Mouse (Mus musculus) liver, embryonic 14.5 days (tissue): ENCODE results near the gene Cd163. TPM values are rescaled to one million over a fixed set of nuclear protein-coding genes. Genes with fewer than 3 reads are reported as not detected.

Experiments
- ATAC-seq: fragments of 200-750 bp; cut with Nextera tagmentation; 2 replicates; pipeline ENCODE4 v1.8.0; 2017; ENCODE audit warnings: moderate number of reproducible peaks, mild to moderate bottlenecking, moderate library complexity; ENCODE audit not compliant: insufficient read depth
- DNase-seq, 3 experiments: peaks; one replicate each; pipeline ENCODE4 v3.0.0-alpha.2; 2012 to 2013; ENCODE audit warnings: low read depth in 3 of 3, low spot score in 3 of 3
- H3K27ac ChIP-seq: fragments of 300-500 bp; sonication (generic); 2 replicates; pipeline ENCODE4 v1.5.1; 2014; ENCODE audit warnings: moderate library complexity, mild to moderate bottlenecking, control low read depth, inconsistent platforms
- H3K27me3 ChIP-seq: fragments of 300-500 bp; sonication (generic); 2 replicates; pipeline ENCODE4 v1.6.1; 2014; ENCODE audit warnings: mild to moderate bottlenecking, low read length, moderate library complexity; ENCODE audit not compliant: control insufficient read depth, insufficient read depth
- H3K36me3 ChIP-seq: fragments of 300-500 bp; sonication (generic); replicated peaks from 2 replicates; pipeline ENCODE4 v1.6.1; 2014; ENCODE audit warnings: low read depth; ENCODE audit not compliant: control insufficient read depth, insufficient read depth
- H3K4me1 ChIP-seq, 2 experiments: fragments of 200-500 bp in 1 of 2; fragments of 300-500 bp in 1 of 2; sonication (generic) in 1 of 2; replicated peaks; 2 replicates each; pipeline ENCODE4 v1.6.1; 2012 to 2014; ENCODE audit warnings: antibody characterized with exemption in 1 of 2, inconsistent platforms in 1 of 2, low read length in 1 of 2; ENCODE audit not compliant: control insufficient read depth in 2 of 2, insufficient read depth in 2 of 2
- H3K4me2 ChIP-seq: fragments of 300-500 bp; sonication (generic); 2 replicates; pipeline ENCODE4 v1.6.1; 2014; ENCODE audit warnings: low read depth, mild to moderate bottlenecking, control low read depth, moderate library complexity
- H3K4me3 ChIP-seq, 2 experiments: fragments of 200-500 bp in 1 of 2; fragments of 300-500 bp in 1 of 2; sonication (generic) in 1 of 2; 2 replicates each; pipeline ENCODE4 v1.5.1; 2012 to 2014; ENCODE audit warnings: low read depth in 2 of 2, low read length in 2 of 2, mild to moderate bottlenecking in 2 of 2, control low read depth in 1 of 2, inconsistent platforms in 1 of 2, moderate library complexity in 1 of 2; ENCODE audit not compliant: insufficient read depth in 1 of 2
- H3K9ac ChIP-seq: fragments of 300-500 bp; sonication (generic); replicated peaks from 2 replicates; pipeline ENCODE4 v1.6.1; 2014; ENCODE audit warnings: mild to moderate bottlenecking, control low read depth, moderate library complexity
- H3K9me3 ChIP-seq: fragments of 300-500 bp; sonication (generic); 2 replicates; pipeline ENCODE4 v1.6.1; 2016; ENCODE audit warnings: low read length, mixed read lengths; ENCODE audit not compliant: control insufficient read depth
- CTCF ChIP-seq: IDR thresholded peaks from 2 replicates; pipeline ENCODE4 v1.5.1; 2016; ENCODE audit warnings: antibody characterized with exemption, low read depth, control low read depth
- EP300 ChIP-seq: IDR thresholded peaks from 2 replicates; pipeline ENCODE4 v1.6.1; 2016; ENCODE audit warnings: antibody characterized with exemption, low read depth
- WGBS: fragments of 180-500 bp; shearing (Covaris S2); extraction: QIAGEN DNeasy Blood & Tissue Kit; methylation state at CpG from one replicate; pipeline ENCODE4 v1.1.7; 2014; ENCODE audit not compliant: insufficient replicate concordance; 5-methylcytosine and 5-hydroxymethylcytosine counted together
- polyA plus RNA-seq, 2 experiments: library from polyadenylated mRNA; depleted of rRNA in 1 of 2; stranded (reverse) in 1 of 2; unstranded in 1 of 2; fragments of >200 nt; fragmentation: Nextera tagmentation in 1 of 2; extraction: Ambion mirVana in 1 of 2; gene quantifications; 2 replicates each; pipeline versions ENCODE4 v1.2.1 to v1.2.3; 2012 to 2014

The Cd163 gene
- polyA plus RNA-seq, 2 experiments = 0.03 to 0.04 TPM

GRCm38 (mm10) chr6:124364328-124364727 lies 59.9 kb downstream of the Cd163 start:
- Histone ChIP-seq H3K4me1 (no peaks in the 10 kb centered on the region), H3K4me2 (no peak overlapping the region), H3K9me3 (no peaks in the 10 kb centered on the region), H3K27ac (no peak overlapping the region), H3K9ac (no peak overlapping the region), H3K4me3 (no peak overlapping the region), H3K27me3 (no peaks in the 10 kb centered on the region), H3K36me3 (no peaks in the 10 kb centered on the region)
- no peak for ATAC-seq
- no peak for DNase-seq
- WGBS = 53% methylated on average over 5 of the region's 5 CpGs
- TF ChIP-seq EP300 (no peak), CTCF (peak; percentile 19)

- TF ChIP-seq EP300 (no peak), CTCF (no peak)
- H3K27ac ChIP-seq = no peak overlapping the region
- DNase-seq (no peak), ATAC-seq (no peak)
- H3K9ac ChIP-seq = no peak overlapping the region
- H3K27me3 ChIP-seq = no peaks in the 10 kb centered on the region
- no peak overlapping the region for H3K4me3 ChIP-seq
- no peaks in the 10 kb centered on the region for H3K9me3 ChIP-seq
- no peaks in the 10 kb centered on the region for H3K36me3 ChIP-seq
- 50% methylated on average over 6 of the region's 6 CpGs for WGBS
- H3K4me2 ChIP-seq = no peak overlapping the region
- peaks cover 8 to 30% of the 10 kb centered on the region in 2 experiments for H3K4me1 ChIP-seq
Measured at GRCm38 (mm10) chr6:124373584-124374206, 69.2 kb downstream of the Cd163 start.

- no peak overlapping the region for H3K4me2 ChIP-seq
Measured at GRCm38 (mm10) chr6:124374683-124375082, 70.2 kb downstream of the Cd163 start.

GRCm38 (mm10) chr6:124375435-124375884 lies 71.0 kb downstream of the Cd163 start:
- DNase-seq = peak; percentile 65 to 71 (median 65)
- TF ChIP-seq EP300 (peak; percentile 75), CTCF (no peak; the same call in 1 of the 2 replicates)
- peak; percentile 92 for ATAC-seq
- H3K27ac ChIP-seq = peak overlapping the region; percentile 38
- 5% methylated on average over 11 of the region's 11 CpGs for WGBS
- H3K9me3 ChIP-seq = no peaks in the 10 kb centered on the region
- 0 out of 2 replicates have a peak overlapping the region, but pooled peaks have one; percentile 10 for H3K9ac ChIP-seq
- H3K27me3 ChIP-seq = no peaks in the 10 kb centered on the region
- H3K4me3 ChIP-seq = no peak overlapping the region
- H3K4me1 ChIP-seq = peaks cover 8 to 30% of the 10 kb centered on the region in 2 experiments
- no peaks in the 10 kb centered on the region for H3K36me3 ChIP-seq
- H3K4me2 ChIP-seq = peak overlapping the region; percentile 49

More at GRCm38 (mm10) chr6:124374683-124375082, 70.2 kb downstream of the Cd163 start:
- ATAC-seq (no peak), DNase-seq (no peak)
- H3K4me1 ChIP-seq = peaks cover 8 to 30% of the 10 kb centered on the region in 2 experiments
- H3K9ac ChIP-seq = no peak overlapping the region
- H3K27ac ChIP-seq = no peak overlapping the region
- no peaks in the 10 kb centered on the region for H3K9me3 ChIP-seq
- no peaks in the 10 kb centered on the region for H3K27me3 ChIP-seq
- 29% methylated on average over 4 of the region's 4 CpGs for WGBS
- no peak for TF ChIP-seq EP300
- H3K36me3 ChIP-seq = no peaks in the 10 kb centered on the region
- no peak overlapping the region for H3K4me3 ChIP-seq

- no peaks in the 10 kb centered on the region for H3K36me3 ChIP-seq
- H3K9me3 ChIP-seq = no peaks in the 10 kb centered on the region
- H3K4me1 ChIP-seq = peaks cover 8 to 30% of the 10 kb centered on the region in 2 experiments
- peak overlapping the region; percentile 38 for H3K27ac ChIP-seq
- no peak overlapping the region; the same call in 1 of the 2 replicates for H3K9ac ChIP-seq
- no peaks in the 10 kb centered on the region for H3K27me3 ChIP-seq
- ATAC-seq = peak; percentile 57; the same call in 1 of the 2 replicates
- H3K4me2 ChIP-seq = peak overlapping the region; percentile 49
- WGBS = 17% methylated on average over 5 of the region's 5 CpGs
- TF ChIP-seq EP300 = no peak
- no peak for TF ChIP-seq CTCF
- peak; percentile 25 to 50 (median 41) for DNase-seq
- H3K4me3 ChIP-seq = no peak overlapping the region; a peak in 1 of 4 replicates
Measured at GRCm38 (mm10) chr6:124376311-124376710, 71.9 kb downstream of the Cd163 start.
